Mouse (Mus musculus) neural tube, embryonic 14.5 days (tissue): ENCODE data around the gene Aatf. TPM values are rescaled to one million over a fixed set of nuclear protein-coding genes. Genes with fewer than 3 reads are reported as not detected.
"Not testable (repeated sequence)": the region's sequence is repeated elsewhere in the genome, so short reads cannot be mapped to it uniquely, and the experiment has no call there.

ENCODE experiments used
- ATAC-seq: fragments of 200-750 bp; cut with Nextera tagmentation; 2 replicates; pipeline ENCODE4 v1.8.0; 2017; ENCODE audit warnings: low read depth, mild to moderate bottlenecking, moderate TSS enrichment, moderate library complexity
- H3K27ac ChIP-seq: fragments of 300-500 bp; sonication (generic); 2 replicates; pipeline ENCODE4 v1.5.1; 2014; ENCODE audit warnings: low read depth, mild to moderate bottlenecking, control low read depth, low read length, moderate library complexity, mixed read lengths
- H3K27me3 ChIP-seq: fragments of 300-500 bp; sonication (generic); 2 replicates; pipeline ENCODE4 v1.6.1; 2014; ENCODE audit warnings: low read length; ENCODE audit not compliant: control insufficient read depth, insufficient read depth
- H3K36me3 ChIP-seq: fragments of 300-500 bp; sonication (generic); 2 replicates; pipeline ENCODE4 v1.6.1; 2014; ENCODE audit warnings: low read length, mixed read lengths; ENCODE audit not compliant: control insufficient read depth, insufficient read depth
- H3K4me1 ChIP-seq: fragments of 300-500 bp; sonication (generic); 2 replicates; pipeline ENCODE4 v1.6.1; 2014; ENCODE audit warnings: low read length; ENCODE audit not compliant: control insufficient read depth, insufficient read depth
- H3K4me2 ChIP-seq: fragments of 300-500 bp; sonication (generic); 2 replicates; pipeline ENCODE4 v1.6.1; 2014; ENCODE audit warnings: mild to moderate bottlenecking, low read depth, low read length, control low read depth
- H3K4me3 ChIP-seq: fragments of 300-500 bp; sonication (generic); 2 replicates; pipeline ENCODE4 v1.5.1; 2014; ENCODE audit warnings: low read depth, low read length, control low read depth, mixed read lengths
- H3K9ac ChIP-seq: fragments of 300-500 bp; sonication (generic); replicated peaks from 2 replicates; pipeline ENCODE4 v1.6.1; 2014; ENCODE audit warnings: low read depth, mild to moderate bottlenecking, control low read depth, low read length, mixed read lengths
- H3K9me3 ChIP-seq: fragments of 300-500 bp; sonication (generic); 2 replicates; pipeline ENCODE4 v1.6.1; 2016; ENCODE audit warnings: low read length; ENCODE audit not compliant: control insufficient read depth
- WGBS: fragments of 180-500 bp; shearing (Covaris S2); extraction: QIAGEN DNeasy Blood & Tissue Kit; methylation state at CpG from one replicate; pipeline ENCODE4 v1.1.7; 2014; 5-methylcytosine and 5-hydroxymethylcytosine counted together
- polyA plus RNA-seq: library from polyadenylated mRNA; unstranded; fragments of >200 nt; fragmentation: Nextera tagmentation; extraction: Ambion mirVana; gene quantifications from 2 replicates; pipeline ENCODE4 v1.2.1, GENCODE M21; 2014

Gene Aatf
- polyA plus RNA-seq, 1 experiment from 2014 or later: 44.1 TPM

DNA sequence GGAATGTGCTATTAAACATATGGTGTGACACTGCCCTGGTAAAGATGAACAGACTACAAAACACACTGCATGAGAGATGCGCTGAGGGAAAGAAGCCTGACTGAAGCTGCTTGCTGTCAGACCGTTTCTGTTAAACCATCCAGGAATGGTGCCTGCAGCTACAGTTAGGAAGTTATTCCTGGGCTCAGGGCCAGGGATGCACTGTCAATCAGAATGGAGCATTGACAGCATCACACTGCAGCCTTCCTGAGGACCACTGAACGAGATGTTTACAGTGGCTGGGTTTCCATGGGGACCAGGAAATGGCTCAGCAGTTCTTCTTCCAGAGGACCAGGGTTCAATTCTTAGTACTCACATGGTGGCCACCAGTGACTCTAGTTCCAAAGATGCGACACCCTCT, 102.9 kb downstream of the Aatf start:
- no peak overlapping the region for H3K4me3 ChIP-seq
- H3K9ac ChIP-seq: no peak overlapping the region
- H3K4me2 ChIP-seq: no peak overlapping the region
- ATAC-seq: no peak
- H3K4me1 ChIP-seq: no peaks in the 10 kb centered on the region
- H3K36me3 ChIP-seq: no peaks in the 10 kb centered on the region
- no peak overlapping the region; the same call in 1 of the 2 replicates for H3K27ac ChIP-seq
- H3K9me3 ChIP-seq: no peaks in the 10 kb centered on the region
- WGBS: 59% methylated on average over 4 of the region's 4 CpGs
- H3K27me3 ChIP-seq: no peaks in the 10 kb centered on the region

DNA sequence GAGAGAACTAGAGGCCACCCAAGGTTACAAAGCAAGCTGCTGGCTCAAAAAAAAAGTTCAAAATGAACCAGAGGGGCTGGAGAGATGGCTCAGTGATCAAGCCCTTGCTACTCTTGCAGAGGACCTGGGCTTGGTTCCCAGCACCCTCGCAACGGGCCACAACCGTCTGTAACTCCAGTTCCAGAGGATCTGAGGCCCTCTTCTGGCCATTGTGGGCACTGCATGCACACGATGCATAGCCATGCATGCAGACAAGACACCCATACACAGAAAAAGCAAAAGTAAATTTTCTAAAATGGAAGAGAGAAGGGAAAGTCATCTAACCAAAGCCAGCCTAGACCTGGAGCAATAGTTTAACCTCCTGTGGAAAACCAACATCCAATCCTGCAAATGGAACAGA, 106.6 kb downstream of the Aatf start:
- ATAC-seq: no peak
- Histone ChIP-seq H3K4me3 (no peak overlapping the region), H3K36me3 (no peaks in the 10 kb centered on the region), H3K9me3 (no peaks in the 10 kb centered on the region), H3K27me3 (no peaks in the 10 kb centered on the region), H3K4me2 (no peak overlapping the region), H3K4me1 (peaks cover 3% of the 10 kb centered on the region; the same call in 1 of the 2 replicates), H3K27ac (no peak overlapping the region), H3K9ac (no peak overlapping the region)
- 99% methylated on average over 4 of the region's 4 CpGs for WGBS

DNA sequence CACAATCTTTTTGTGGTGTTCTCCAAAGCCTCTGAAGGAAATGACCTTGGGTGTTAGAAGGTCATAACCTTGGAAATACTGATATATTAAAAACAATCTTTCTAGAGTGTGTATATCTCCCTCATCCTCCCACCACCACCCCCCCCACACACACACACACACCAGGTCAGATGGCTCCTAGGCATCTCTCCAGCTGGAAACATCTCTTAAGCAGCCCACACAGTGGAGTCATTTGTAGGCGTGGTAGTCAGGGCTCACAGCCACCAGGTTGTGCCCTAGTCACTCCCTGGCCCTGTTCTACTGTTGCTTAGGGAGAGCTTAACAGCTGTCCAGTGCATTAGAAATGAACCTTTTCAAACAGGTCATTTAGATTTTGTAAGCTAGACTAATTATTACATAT, 118.3 kb downstream of the Aatf start:
- no peak overlapping the region for H3K4me2 ChIP-seq
- H3K27me3 ChIP-seq: no peaks in the 10 kb centered on the region
- 0 out of 2 replicates have a peak, but pooled peaks cover 5% of the 10 kb centered on the region for H3K36me3 ChIP-seq
- 64% methylated on average over 1 of the region's 1 CpGs for WGBS
- no peak for ATAC-seq
- no peak overlapping the region for H3K4me3 ChIP-seq
- H3K9ac ChIP-seq: no peak overlapping the region
- H3K27ac ChIP-seq: no peak overlapping the region
- H3K4me1 ChIP-seq: peaks cover 5% of the 10 kb centered on the region; the same call in 1 of the 2 replicates
- no peaks in the 10 kb centered on the region for H3K9me3 ChIP-seq

DNA sequence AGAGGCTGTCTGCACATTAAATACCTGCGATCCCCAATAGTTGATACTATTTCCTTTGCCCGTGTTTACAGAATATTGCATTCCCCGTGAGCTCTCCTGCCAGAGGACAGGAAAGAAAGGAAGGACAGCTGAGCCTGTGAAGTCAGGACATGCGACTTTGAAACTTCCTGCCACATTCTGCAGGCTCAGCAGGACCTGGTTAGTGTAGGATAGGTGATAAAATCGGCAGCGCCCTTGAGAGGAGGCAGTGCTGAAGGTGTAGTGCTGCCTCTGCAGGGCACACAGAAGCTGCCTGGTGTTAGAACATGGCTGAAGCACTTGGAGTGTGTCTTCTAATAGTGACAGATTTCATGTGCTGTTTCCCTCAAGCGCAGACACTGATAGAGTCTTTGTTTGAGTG, 119.8 kb downstream of the Aatf start:
- H3K27ac ChIP-seq: no peak overlapping the region
- ATAC-seq: no peak

DNA sequence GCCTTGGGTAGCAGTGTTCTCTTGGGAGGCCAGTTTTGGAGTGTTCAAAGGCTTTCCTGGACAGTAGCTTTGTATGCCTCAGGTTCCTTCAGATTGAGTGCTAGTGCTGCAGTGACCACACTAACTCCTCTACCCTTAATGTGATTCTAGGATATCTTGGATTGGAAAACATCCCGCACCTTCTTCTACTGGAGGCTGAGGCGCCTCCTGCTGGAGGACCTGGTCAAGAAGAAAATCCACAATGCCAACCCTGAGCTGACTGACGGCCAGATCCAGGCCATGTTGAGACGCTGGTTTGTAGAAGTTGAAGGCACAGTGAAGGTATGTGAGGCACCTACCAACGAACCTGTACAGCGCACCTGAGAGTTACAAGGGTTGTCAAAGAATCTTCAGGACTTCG, 121.3 kb downstream of the Aatf start:
- H3K27me3 ChIP-seq, ATAC-seq, H3K4me2 ChIP-seq, H3K36me3 ChIP-seq, H3K27ac ChIP-seq, H3K9ac ChIP-seq, H3K9me3 ChIP-seq, H3K4me3 ChIP-seq, H3K4me1 ChIP-seq: not testable (repeated sequence)
- 81% methylated on average over 7 of the region's 7 CpGs for WGBS

More for the DNA sequence above, 119.8 kb downstream of the Aatf start:
- 72% methylated on average over 7 of the region's 7 CpGs for WGBS
- Histone ChIP-seq H3K9ac (no peak overlapping the region), H3K4me2 (no peak overlapping the region), H3K9me3 (no peaks in the 10 kb centered on the region), H3K4me3 (no peak overlapping the region), H3K36me3 (0 out of 2 replicates have a peak, but pooled peaks cover 5% of the 10 kb centered on the region), H3K27me3 (no peaks in the 10 kb centered on the region), H3K4me1 (peaks cover 5% of the 10 kb centered on the region; the same call in 1 of the 2 replicates)

DNA sequence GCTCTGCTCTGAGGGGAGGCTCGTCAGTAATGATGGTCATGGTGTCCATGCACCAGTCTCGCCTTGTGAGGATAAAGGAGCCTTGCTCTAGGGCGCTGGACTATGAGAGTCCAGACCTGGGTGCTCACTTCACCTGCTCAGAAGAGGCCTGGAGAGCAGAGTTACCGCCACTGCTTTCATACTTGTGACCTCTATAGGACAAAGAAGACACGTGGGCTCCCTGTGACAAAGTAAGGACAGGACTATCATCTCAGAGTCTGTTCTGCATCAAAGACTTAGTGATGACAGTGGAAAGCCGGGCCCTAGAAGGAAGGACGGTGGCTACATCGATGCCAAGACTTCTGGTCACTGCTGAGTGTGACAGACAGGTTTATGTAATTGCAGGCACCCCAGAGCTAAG, 122.2 kb downstream of the Aatf start:
- Histone ChIP-seq H3K9ac (no peak overlapping the region), H3K4me1 (no peaks in the 10 kb centered on the region), H3K27me3 (no peaks in the 10 kb centered on the region), H3K4me2 (no peak overlapping the region), H3K9me3 (no peaks in the 10 kb centered on the region), H3K4me3 (no peak overlapping the region), H3K36me3 (no peaks in the 10 kb centered on the region), H3K27ac (no peak overlapping the region)
- ATAC-seq: no peak
- 86% methylated on average over 8 of the region's 8 CpGs for WGBS

DNA sequence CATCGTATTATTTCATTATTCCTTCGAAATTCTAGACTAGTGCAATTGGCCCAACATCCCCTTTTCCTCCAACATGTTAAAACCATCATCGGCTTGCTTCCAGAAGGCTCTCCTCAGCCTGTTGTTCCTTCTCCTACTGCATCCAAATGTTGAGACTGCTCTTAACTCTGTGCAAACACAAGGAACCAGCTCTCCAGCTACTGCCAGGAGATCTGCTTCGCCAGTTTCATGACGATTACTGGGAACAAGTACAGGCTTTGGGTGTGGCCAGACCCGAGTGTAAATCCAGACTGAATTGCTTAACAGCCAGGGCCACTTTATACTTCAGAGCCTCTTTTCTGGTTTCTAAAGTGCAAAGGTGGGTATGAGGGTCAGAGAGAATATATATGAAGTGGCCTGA, 124.0 kb downstream of the Aatf start:
- Histone ChIP-seq H3K36me3 (no peaks in the 10 kb centered on the region), H3K4me1 (0 out of 2 replicates have a peak, but pooled peaks cover under 1% of the 10 kb centered on the region), H3K27me3 (no peaks in the 10 kb centered on the region), H3K9ac (no peak overlapping the region), H3K27ac (no peak overlapping the region), H3K9me3 (no peaks in the 10 kb centered on the region), H3K4me2 (no peak overlapping the region), H3K4me3 (no peak overlapping the region)
- WGBS: 84% methylated on average over 6 of the region's 6 CpGs
- no peak for ATAC-seq

DNA sequence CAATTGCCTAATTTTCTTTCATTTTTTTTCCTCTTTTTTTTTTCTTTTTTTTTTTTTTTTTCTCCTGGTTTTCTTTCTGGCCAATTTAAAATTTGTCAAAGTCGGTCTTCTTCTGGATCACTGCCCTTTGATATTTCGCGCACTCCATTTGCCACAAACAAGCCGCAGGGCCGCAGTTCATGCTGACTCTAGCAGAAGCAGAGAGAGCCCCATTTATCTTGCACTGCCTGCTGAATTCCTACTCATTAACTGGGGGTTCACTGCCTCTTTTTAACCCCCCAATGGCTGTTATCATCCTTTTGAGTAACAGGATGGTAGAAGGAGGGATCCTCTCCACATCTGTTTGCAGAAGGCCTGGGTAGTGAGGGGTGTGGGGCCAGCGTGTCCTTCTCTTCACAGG, 129.4 kb downstream of the Aatf start:
- H3K4me1 ChIP-seq: 0 out of 2 replicates have a peak, but pooled peaks cover 9% of the 10 kb centered on the region
- no peaks in the 10 kb centered on the region for H3K36me3 ChIP-seq
- 40% methylated on average over 6 of the region's 6 CpGs for WGBS
- no peak overlapping the region for H3K4me2 ChIP-seq
- H3K27me3 ChIP-seq: no peaks in the 10 kb centered on the region
- H3K9me3 ChIP-seq: no peaks in the 10 kb centered on the region
- no peak overlapping the region for H3K4me3 ChIP-seq
- ATAC-seq: no peak
- 0 out of 2 replicates have a peak overlapping the region, but pooled peaks have one; percentile 16 for H3K27ac ChIP-seq
- no peak overlapping the region for H3K9ac ChIP-seq

DNA sequence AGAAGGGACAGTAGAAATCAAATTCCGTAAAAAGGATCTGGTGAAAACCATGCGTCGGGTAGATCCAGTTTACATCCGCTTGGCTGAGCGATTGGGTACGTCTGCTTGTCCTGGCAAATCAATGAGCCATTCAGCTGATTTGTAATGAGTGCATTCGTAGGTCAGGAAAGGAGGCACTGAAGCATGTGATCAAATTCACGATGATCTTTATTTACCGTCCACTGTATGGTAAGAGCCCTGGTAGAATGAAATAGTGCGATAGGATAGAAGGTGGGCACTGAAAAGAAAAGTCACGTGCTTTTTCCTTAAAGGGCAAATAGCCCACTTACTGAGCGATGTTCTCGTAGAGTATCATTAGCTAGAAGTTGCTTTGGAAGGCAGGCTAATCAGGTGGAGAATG, 130.9 kb downstream of the Aatf start:
- Histone ChIP-seq H3K9me3 (no peaks in the 10 kb centered on the region), H3K27ac (no peak overlapping the region), H3K9ac (no peak overlapping the region)

More for the DNA sequence above, 130.9 kb downstream of the Aatf start:
- Histone ChIP-seq H3K4me1 (0 out of 2 replicates have a peak, but pooled peaks cover 10% of the 10 kb centered on the region), H3K4me3 (no peak overlapping the region), H3K27me3 (no peaks in the 10 kb centered on the region), H3K36me3 (no peaks in the 10 kb centered on the region), H3K4me2 (no peak overlapping the region)
- ATAC-seq: peak; percentile 54; the same call in 1 of the 2 replicates
- 22% methylated on average over 13 of the region's 13 CpGs for WGBS
